Mouse (Mus musculus): ENCODE results near the gene Crat. TPM values are rescaled to one million over a fixed set of nuclear protein-coding genes. Genes with fewer than 3 reads are reported as not detected.

Crat gene
- 100 to 1,000 TPM; 448 to 485 TPM for total RNA-seq (2021)

DNA sequence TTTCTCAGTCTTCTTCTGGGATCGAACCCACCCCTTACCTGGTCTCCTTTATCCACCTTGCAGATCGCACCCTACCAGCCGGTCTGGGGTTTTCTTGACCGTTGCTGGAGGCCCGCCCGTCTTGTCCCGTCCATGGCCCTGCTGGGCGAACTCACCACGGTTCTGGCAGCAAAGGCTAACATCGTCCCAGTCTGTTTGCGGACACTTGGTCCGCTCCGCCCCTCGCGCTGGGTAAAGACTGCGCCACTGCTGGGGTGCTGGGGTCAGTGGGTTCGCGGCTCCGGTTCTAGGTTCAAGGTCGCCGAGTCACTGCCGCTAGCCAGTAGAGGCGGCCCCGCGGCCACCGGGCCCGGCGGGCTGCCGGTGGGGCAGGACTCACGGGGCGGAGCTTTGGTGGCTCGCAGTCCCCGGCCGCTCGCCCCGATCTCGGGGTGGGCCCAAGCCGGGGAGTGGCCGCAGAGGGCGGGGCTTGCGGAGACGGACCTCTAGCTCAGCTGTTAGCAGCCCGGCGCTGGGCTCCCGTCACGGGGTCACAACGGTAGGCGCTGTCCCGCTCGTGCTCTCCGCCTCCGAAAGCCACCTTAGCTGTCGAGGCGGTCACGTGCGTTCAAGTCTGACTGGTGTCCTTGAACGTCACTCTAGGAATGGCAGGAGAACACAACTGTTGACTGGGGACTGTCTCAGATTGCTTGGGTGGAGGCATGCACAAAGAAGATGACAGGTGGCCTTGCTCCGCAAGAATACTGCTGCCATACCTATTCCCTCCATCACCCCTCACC lies at the start of gene Crat:
Gene Crat (minus strand): TSS at position 657 of the 779 bp plus-strand sequence.
- intact Hi-C loops (cut with DNase I), result no loop called here
- DNase-seq, result peak; percentile 95 to 98

DNA sequence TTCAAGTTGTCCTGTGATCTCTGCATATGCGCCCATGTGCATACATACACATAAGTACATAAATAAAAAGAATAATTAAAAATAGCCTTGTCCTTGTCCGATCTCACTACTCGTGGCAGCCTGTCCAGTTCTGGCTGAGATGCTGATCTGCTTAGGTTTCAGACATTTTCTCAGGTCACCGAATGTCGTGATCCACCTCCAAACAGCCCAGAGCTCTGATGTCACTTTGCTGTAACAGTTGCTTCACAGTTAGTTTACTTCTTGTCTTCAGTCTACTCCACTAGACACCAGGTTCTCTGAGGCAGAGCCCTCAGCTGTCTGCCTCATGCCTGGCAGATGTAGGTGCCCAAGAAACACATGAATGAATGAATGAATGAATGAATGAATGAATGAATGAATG lies 48.8 kb upstream of the Crat start:
- intact Hi-C loops (cut with DNase I), result no loop called here

DNA sequence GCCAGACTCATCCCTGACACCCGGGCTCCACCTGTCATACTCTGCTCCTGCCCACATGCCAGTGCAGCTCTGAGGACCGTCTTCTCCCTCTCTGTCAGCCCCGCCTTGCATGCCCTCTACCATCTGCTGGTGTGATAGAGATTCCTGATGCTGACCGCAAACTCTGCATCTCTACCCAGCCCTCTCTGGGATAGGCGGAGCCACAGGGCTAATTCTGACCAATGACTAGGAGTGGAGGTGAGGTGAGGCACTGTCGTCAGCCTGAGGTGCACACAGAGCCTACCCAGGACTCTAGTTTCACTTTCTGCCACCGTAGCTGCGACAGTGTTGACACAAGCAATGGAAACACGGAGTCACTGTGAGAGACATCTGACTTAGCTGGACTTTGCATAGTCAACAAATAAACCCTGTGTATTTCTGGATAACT lies 48.3 kb upstream of the Crat start:
- peak; percentile 81 to 85 for DNase-seq
- intact Hi-C loops (cut with DNase I), result no loop called here

More for the DNA sequence above, 48.8 kb upstream of the Crat start:
- DNase-seq, result no peak

GRCm38 (mm10) chr2:30463341-30463761 lies 47.7 kb upstream of the Crat start:
- peak in 1 of 2 experiments; percentile 22 for DNase-seq

GRCm38 (mm10) chr2:30459241-30459640 lies 43.6 kb upstream of the Crat start:
- intact Hi-C loops (cut with DNase I), result no loop called here
- no peak for DNase-seq

More at GRCm38 (mm10) chr2:30463341-30463761, 47.7 kb upstream of the Crat start:
- intact Hi-C loops (cut with DNase I), result no loop called here

- intact Hi-C loops (cut with DNase I), result no loop called here
- no peak for DNase-seq
Observed at GRCm38 (mm10) chr2:30458349-30458748, 42.7 kb upstream of the Crat start.

DNA sequence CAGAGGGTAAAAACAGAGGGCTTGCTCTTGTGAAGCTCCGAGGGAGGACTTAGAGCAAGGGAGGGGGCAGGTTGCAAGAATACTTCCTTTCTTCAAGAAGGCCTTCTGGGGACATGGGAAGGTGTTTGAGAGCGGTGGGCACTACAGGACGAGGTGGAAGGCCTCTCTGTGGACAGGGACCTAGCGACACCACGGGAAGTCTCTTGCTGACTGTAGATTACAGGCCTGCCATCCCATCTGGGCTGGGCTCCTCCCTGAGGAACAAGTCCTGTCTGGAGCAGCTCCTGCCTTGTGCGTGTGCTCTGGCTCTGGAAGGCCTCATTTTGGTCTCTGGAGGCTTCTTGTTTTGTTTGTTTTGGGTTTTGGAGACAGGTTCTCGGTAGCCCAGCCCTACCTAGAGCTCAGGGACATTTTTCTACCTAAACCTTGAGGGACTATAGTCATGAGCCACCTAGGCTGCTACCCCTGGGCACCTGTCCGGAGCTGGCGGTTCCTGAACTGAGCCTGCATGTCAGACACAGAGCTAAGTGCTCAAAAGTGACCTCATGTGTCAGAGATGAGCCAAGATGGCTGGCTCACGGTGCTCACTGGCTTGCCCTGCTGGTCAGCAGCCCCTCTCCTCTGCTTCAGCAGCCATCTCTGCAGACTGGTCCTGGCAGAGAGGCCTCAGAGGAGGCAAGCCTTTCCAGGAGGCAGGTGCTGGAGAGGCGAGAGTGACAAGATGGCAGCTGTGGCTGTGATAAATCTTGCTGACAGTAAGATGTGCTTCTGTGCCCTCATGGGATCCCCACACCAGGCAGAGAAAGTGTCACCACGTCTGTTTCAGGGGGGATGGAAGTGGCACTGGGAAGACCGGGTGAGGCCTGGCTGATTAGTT lies 40.7 kb upstream of the Crat start:
- no peak for DNase-seq
- intact Hi-C loops (cut with DNase I), result no loop called here

DNA sequence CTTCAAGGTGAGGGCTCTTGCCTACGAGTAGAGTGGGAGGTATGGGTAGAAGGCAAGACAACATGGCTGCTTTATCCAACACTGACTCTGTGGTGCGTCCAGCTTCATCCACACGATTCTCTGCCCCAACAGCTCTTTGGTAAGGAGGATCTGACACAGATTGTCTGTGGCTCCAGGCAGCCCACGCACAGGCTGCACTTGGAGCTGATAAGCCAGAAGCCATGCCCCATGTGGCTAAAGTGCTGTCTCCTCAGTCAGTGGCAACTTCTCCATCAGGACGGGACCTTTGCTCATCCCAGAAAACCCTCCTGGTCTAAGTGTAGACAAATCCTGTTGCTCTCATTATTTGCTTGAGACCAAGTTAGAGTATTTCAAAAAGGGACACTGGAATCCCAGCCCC lies 39.0 kb upstream of the Crat start:
- DNase-seq, result no peak
- intact Hi-C loops (cut with DNase I), result no loop called here

DNA sequence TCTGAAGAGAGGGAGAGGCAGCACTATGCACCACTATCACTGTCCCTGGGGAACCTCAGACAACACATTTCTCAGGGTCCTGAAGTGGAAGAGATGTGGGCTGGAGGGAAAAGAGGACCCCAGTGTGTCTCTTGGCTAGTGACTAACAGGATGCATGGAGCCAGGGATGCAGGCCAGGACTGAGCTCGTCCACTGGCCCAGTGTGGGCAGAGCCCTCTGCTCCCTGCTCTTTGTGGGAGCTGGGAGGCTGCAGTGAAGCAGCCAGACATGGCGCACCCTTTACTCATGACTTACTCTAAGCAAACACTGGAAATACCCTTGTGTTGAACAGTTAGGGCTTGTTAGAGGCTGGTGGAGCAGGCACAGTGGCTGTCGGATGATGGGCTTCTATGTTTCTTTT lies 38.0 kb upstream of the Crat start:
- intact Hi-C loops (cut with DNase I), result no loop called here

GRCm38 (mm10) chr2:30451525-30451924 lies 35.9 kb upstream of the Crat start:
- intact Hi-C loops (cut with DNase I), result no loop called here
- DNase-seq, result no peak

More for the DNA sequence above, 38.0 kb upstream of the Crat start:
- DNase-seq, result no peak

DNA sequence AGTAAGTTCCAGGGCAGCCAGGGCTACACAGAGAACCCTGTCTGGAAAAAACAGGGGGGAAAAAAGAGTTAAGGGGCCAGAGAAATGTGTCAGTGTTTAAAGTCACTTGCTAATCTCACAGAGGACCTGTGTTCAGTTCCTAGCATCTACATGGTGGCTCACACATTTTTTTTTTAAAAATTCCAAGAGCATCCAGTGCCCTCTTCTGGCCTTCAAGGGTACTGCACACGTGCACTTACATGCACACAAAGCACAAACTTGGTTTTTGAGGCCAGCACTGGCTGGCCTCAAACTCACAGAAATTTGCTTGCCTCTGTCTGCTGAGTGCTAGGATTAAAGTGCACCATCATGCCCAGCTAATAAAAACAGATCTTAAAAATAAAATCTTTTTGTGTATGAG lies 34.9 kb upstream of the Crat start:
- intact Hi-C loops (cut with DNase I), result no loop called here
- no peak for DNase-seq

DNA sequence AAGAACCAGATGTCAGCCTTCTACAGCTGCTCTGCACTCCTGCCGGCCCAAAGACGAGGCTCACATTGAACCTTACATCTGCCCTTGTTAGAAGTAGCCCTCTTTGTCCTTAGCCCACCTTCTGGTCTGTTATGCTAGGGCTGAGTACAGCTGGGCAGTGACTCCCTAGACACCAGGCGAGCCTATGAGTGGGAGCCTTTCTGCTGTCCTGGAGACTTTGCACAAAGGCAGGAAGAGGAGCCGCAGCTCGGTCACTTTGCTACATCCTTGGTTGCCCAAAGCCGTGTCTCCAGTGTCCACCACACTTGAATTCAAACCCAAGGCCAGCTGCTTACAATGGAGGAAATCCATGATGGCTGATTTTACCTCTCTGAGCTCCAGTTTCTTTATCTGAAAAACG lies 32.8 kb upstream of the Crat start:
- intact Hi-C loops (cut with DNase I), result no loop called here
- DNase-seq, result peak in 1 of 2 experiments; percentile 42

DNA sequence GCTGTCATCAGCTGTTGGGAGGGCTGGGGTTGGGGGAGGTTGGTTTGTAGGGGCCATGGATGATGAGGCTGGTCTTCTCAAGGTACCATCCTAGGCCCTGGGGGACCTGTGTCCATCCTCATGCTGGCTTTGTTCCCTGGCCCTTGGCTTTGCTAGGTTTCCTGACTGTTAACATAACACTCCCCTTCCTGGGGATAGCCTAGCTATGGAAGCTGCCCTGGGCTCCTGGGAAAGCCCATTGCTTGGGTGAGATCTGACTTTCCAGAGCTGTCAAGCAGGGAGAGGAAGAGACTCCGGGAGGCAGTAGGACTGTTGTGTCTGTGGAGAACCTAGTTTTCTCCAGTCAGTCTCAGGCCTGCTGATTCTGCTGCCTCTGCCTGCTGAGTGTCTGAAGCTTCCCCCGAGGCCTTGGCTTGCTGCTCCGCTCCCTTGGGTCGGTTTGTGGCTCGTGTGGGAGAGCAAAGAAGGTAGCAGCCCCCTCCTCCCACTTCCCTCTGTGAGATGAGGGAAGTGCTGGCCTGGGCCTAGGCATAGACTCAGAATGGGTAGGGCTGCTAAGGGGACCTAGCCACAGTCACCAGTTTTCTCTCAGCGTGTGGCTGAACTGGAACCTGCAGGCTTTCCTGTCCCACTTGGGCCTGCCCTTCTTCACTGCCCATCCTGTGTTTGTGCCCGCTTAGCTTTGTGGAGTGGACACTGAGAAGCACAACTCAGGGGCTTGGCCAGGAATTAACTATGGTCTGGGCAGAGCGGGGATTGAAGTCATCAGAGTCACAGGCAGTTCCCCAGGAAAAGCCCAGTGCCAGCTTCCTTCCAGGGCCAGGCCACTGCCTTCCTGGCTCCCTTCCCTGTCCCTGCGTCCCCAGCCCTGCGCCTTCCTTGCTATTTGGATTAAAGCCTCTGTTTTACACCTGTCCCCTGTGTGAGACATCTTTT lies 31.5 kb upstream of the Crat start:
- DNase-seq, result peak in 1 of 2 experiments; percentile 46
- intact Hi-C loops (cut with DNase I), result no loop called here

DNA sequence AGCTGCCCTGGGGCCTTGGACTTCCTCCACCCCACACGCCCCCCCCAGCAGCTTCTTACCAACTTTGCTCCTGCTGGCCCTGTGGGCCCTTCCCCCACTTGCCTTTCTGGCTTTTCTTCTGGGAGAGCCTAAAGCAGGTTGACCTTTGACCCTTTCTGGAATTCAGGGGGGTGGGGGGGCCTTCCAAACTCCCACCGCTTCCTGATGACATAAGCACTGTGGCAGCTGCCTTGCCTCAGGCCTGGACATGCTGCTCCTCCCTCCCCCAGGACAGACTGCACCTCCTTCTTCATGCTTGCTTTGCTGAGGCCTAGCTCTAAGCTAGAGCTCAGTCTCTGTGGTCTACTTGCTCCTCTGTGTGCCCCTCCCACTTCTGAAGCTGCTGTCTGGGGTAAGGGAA lies 29.7 kb upstream of the Crat start:
- intact Hi-C loops (cut with DNase I), result no loop called here
- peak; percentile 64 for DNase-seq

GRCm38 (mm10) chr2:30444450-30444849 lies 28.8 kb upstream of the Crat start:
- intact Hi-C loops (cut with DNase I), result no loop called here

GRCm38 (mm10) chr2:30444006-30444405 lies 28.4 kb upstream of the Crat start:
- DNase-seq, result no peak
- intact Hi-C loops (cut with DNase I), result no loop called here

More at GRCm38 (mm10) chr2:30444450-30444849, 28.8 kb upstream of the Crat start:
- DNase-seq, result no peak

- intact Hi-C loops (cut with DNase I), result no loop called here
- DNase-seq, result no peak
Observed at GRCm38 (mm10) chr2:30443281-30443680, 27.7 kb upstream of the Crat start.

GRCm38 (mm10) chr2:30442498-30442890 lies 26.9 kb upstream of the Crat start:
- peak; percentile 46 to 51 for DNase-seq
- intact Hi-C loops (cut with DNase I), result no loop called here

DNA sequence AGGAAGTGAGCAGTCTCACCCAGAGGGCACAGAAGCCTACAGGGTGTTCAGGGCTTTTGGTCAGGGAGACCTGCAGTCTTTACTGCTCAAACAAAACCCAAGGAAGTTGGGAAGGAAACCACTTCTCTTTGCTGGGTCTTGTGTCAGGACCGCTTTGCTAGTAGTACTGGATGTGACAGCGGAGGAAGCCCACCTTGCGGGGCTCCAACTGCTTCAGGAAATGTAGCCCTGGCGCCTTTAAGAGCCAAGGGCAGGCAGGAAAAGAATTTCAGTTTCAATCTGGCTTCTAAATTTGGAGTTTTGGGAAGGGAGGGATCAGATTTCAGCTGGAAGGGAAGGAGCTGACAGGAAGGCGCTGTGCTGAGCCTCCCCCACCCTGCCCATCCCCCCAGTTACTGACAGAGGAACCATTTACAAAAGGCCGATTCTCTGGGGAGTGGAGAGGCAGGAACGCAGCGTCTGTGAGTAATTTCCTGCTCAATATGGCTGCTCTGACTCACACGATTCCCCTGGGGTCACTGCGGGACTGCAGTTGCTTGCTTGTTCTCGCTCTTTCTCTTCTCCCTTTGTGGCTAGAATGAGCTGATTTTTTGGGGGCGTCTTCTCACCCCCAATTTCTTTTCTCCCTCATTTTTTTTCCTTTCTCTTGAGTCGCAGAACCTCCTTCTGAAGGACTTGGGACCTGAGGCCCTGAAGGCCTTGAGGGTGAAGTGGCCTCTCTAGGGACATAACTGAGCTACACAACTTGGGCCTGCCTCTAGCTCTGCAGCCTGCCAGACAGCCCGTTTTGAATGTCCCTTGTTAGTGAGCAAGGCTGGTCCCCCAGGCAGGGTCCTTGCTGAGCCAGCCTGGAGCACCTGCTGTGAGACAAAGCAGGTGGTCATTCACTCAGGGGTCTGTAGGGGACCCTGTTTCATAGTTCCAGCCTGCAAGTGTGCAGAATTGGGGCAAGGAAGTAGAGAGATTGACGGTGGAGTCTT lies 26.2 kb upstream of the Crat start:
- DNase-seq, result peak; percentile 93 to 94
- intact Hi-C loops (cut with DNase I), result loop anchor here (1.0 to 2.0 kb wide), 2 partner anchors 28 to 353 kb away; no protein-coding TSS in a partner anchor

All from heart, postnatal 10 days (tissue).